Mouse (Mus musculus): Measurements from ENCODE around the gene Ak5. TPM values are rescaled to one million over a fixed set of nuclear protein-coding genes. Genes with fewer than 3 reads are reported as not detected.
"Not testable (repeated sequence)": the region's sequence is repeated elsewhere in the genome, so short reads cannot be mapped to it uniquely, and the experiment has no call there.

The Ak5 gene
- 1 to 10 TPM; 2.8 to 4.5 TPM for total RNA-seq (2021)
- long read RNA-seq, experiment 1, partial matches to known transcripts, result 1 of 5 reads
- long read RNA-seq, experiment 1, other reads (novel, unspliced or antisense), result 2 of 5 reads
- long read RNA-seq, experiment 2, partial matches to known transcripts, result 0 of 2 reads
- long read RNA-seq, experiment 2, other reads (novel, unspliced or antisense), result 0 of 2 reads

DNA sequence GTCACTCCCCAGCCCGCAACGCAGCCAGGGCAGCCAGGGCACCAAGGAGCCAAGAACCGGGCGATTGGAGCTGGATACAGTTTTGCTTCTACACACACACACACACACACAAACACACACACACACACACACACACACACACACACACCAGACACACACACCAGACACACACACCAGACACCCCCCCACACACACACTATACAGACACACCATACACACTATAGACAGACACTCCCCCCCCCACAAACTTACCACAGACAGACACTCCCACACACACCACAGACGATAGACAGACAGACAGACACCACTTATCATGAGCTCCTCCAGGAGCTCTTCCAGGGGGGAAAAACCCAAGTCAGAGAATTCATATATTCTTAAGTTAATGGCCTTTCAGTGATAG is at the start of gene Ak5:
TSS of gene Ak5 (minus strand) at position 122 of the 400 bp plus-strand sequence.
- DNase-seq, result no peak

DNA sequence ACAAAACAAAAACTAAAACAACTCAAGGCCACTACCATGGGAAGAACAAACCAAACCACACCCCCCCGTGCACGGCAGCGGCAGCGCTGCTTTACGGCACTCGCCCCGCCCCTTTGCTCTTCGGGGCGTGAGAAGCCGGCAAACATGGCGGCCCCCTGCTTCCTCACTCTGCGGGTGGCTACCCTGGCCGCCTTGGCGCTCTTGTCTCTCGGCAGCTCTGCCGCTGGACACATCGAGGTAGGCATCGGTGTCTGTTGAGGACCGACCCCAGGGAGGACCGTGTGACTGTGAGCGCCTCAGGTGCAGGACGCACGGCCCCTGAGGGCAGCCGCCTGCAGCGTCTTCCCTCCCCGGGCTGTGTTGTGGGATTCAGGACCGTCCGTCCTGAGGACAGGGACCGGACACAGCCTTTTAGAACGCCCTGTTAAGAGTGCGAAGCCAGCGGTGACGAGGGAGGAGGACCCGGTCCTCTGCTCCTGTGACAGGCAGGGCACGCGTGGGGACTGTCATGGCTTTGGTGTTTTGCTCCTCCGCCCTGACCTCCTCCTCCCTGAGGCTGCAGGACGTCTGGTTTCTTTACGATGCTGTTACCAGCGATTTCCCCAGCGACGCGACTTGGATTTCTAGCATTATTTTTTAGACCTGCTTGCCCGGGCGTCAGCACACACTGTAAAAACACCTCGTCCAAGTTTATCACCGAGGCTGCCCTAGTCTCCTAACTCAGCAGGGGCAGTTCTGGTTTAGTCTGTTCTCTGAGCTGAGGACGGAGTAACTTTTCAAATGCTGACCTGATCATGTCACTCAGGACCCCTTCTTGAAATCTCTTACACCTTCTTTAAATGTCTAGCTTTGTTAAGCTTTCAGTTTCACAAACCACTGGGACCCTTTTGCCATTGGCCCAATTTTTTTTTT is 46.1 kb upstream of the Ak5 start, which contains the start of gene Pigk:
TSS of gene Pigk (plus strand) at position 110 of the 912 bp plus-strand sequence.
- peak; percentile 94 to 96 for DNase-seq

DNA sequence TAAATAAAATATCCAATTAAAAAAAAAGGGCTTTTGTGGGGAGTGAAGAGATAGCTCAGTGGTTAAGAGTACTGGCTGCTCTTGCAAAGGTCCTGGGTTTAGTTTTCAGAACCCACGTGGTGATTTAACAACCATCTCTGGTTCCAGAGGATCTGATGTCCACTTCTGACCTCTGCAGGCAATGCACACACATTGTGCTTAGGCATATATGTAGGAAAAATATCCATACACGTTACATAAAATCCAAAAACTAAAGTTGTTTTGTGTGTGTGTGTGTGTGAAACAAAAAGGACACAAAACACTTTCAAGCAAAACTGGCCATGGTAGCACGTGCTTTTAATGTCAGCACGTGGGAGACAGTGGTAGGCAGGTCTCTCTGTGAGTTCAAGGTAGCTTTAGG is 44.8 kb upstream of the Ak5 start:
- no peak for DNase-seq

DNA sequence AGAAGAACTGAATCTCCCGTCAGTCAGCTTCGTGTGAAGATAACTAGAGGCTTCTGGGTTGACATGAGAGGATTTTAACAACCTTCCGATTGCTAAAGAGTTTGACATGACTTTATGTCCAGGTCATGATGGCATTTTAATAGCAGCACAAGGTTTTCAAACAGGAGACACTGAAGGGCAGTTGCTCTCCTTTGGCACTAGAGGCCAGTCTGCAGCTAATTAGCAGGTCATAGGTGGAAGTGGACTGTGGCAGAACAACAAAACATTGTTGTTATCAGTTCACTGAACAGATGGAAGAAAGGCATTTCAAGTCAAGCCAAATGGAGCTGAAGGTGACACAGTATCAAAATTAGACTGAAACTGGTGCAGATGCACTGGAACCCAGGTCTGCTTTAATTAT is 41.8 kb upstream of the Ak5 start:
- DNase-seq, result no peak

DNA sequence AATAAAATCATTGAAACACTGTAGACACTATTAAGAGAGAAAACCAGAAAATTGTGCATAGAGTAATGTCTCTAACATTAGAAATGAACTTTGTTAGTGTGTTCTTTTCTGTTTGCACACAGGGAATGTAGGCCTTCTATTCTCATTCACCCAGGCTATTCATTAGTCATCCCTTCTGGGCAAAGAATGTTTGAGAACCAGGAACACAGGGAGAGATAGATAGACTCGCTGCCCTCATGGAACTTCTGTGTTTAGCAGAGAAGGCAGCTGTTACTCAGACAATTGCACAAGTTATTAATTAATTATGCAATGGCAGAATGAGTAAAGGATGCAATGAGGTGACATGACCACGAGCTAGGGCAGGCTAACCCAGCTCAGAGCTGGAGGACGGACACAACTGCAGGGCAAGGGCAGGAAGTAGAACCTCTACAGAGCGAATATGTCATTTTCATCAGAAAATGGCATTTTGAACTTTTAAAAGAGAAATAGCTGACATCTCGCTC is 39.2 kb upstream of the Ak5 start:
- DNase-seq, result no peak

DNA sequence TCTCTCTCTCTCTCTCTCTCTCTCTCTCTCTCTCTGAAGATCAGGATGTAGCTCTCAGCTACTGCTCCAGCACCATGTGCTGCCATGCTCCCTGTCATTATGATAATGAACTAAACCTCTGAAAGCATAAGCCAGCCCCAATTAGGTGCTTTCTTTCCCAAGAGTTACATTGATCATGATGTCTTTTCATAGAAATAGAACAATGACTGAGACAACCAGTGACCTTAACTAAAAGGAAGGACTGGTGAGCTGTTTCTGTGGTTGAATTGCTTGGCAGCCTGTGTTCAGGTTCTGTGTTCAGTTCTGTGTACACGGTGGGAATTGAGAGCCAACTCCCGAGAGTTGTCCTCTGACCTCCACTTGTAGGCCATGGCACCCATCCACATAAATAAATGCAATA is 38.7 kb upstream of the Ak5 start:
- no peak for DNase-seq

DNA sequence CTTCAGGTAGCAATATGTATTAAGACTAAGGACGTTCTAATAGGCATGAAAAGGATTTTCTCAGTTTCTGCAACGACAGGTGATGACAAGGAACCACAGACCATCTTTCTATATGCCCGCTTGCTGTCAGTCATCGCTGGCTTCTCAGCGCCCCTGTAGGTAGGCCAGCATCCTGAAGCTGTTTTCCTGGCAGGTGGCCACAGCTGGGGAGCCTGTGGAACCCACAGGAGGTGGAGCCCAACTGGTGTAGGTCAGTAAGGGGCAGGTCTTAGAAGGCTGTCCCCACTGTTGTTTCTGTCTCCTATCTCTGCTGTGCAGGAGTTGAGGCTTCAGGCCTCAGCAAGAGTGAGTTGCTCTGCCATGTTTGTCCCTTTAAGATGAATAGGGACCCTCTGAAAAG is 37.7 kb upstream of the Ak5 start:
- DNase-seq, result no peak

DNA sequence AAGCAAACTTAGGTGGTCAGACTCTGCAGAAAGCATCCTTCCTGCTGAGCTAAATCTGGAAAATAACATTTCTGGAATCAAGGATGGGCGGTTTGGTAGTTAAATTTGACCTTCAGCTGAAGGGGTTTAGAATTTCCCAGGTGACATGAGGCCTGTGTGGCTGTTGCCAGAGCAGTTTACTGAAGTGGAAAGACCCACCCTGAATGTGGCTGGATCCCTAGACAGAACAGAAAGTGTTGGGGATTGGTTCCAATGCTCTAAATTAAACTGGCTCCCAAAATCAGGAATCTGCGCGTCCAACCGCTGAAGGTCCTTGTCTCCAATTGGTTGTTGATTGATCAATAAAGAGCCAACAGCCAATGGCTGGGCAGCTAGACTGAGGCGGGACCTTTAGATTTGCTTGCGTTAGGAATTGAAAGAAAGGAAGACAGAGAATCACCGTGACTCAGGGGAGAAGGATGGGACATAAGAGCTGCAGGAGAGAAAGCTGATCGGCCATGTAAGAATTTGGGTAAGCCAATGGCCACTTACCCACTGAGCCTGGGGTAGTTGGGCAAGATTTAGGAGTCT is 34.2 kb upstream of the Ak5 start:
- DNase-seq, result no peak

DNA sequence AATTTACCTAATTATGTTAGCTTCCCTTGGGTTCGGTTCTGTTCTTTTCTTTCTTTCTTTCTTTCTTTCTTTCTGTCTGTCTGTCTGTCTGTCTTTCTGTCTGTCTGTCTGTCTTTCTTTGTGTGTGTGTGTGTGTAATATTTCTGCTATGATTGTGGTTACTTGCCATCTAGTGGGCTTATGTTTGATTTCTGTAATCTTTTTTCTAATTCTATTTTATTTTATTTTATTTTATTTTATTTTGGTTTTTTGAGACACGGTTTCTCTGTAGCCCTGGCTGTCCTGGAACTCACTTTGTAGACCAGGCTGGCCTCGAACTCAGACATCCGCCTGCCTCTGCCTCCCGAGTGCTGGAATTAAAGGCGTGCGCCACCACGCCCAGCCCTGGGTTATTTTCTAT is 33.4 kb upstream of the Ak5 start:
- not testable (repeated sequence) for DNase-seq

DNA sequence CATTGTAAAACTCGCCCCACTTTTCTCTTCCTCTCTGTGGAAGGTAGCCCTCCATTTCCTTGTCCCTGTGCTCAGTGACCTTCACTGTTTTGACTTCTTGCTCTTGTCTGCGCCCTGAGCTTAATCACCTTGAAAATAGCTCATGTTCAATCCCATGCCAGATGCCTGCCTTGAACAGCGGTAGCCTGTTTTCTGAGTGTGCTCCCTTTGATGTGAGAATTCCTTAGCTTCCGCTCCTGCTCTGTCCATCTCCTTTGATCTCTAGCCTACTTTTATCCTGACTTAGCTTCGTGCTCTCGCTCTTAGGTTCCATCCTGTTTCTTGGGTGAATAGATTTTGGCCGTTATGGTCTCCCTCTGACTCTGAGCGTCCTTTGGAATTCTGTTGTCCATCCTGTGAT is 31.1 kb upstream of the Ak5 start:
- DNase-seq, result no peak

DNA sequence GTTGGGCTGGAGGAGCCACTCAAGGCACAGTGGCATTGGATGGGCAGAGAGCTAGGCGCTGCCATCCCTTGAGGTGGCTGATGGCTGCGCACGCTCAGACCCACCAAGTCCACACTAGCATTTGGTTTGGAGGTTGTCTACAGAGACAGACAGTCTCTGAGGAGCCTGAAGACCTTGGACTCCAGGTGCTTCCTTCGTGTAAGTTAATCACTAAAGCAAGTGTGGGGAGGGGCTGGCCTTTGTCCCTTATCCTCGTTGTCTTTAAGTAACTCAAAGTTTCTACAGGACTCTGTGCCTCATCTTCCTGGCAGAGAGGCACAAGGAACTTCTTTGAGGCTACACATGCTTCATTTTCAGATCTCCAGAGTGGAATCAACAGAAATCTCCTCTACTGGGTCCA is 29.9 kb upstream of the Ak5 start:
- no peak for DNase-seq

DNA sequence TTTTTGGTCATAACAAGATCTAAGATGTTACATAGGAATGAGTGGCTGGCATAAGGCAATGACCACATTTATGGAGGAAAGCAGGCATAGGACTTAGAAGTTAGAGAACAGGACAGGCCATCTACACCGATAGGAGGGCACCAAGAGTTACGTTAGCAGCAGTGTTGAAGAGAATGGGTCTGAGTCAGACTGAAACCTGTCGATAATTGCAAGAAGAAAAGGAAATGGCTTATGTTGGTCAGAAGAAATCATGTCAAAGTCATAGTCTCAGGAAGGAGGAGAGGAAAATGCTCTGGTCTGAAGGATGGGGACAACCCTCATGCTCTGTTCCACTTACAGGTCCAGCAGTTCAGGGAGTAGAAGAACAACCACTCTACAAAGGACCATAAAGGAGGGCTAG is 26.8 kb upstream of the Ak5 start:
- DNase-seq, result no peak

DNA sequence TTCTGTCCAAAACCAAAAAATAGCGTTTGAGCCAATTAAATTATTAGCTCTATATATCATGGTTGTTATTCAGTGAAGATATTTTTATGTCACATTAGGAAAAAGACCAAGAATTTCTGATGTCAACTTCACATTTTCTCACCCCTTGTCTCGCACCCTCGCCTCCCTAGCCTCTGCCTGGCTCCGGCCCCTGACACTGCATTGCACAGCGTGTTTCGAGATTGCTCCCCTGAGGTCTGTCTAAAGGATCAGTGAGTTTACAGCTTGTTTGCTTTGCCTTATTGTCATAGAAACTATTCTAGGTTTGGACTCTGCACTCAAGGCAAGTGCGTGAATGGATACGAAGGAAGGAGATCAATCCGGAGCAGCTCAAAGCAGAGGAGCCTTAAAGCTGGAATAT is 20.9 kb upstream of the Ak5 start:
- no peak for DNase-seq

DNA sequence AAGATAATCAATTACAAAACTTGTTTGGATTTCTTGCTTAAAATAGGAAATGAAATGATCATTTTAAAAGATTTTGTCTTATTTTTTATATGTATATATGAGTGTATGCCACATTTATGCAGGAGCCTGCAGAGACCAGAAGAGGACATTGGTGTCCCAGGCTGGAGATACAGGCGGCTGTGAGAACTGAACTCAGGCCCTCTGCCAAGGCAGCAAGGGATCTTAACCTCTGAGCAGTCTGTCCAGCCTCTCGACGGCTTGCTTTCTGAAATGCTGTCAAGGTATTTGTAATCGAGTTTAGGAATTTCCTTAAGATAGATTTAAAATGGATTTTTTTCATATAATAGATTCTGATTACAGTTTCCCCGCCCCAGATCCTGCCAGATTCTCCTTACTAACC is 20.4 kb upstream of the Ak5 start:
- no peak for DNase-seq

DNA sequence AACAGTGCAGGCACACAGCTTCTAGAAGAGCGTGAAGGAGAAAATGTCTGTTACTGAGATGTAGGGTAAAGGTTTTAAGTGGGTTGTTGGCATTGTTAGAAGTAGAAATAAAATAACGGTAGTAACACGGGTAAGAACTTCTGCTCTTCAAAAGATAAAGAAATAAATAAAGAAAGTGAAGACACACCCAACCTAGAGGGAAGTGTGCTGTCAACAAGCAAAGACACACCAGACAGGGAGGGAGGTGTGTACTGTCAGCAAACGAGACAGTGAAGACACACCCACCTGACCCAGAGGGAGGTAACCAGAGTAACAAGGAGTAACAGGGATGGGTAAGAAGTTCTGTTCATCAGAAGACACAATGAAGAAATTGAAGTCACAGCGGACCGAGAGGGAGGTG is 6.5 kb upstream of the Ak5 start:
- no peak for DNase-seq

DNA sequence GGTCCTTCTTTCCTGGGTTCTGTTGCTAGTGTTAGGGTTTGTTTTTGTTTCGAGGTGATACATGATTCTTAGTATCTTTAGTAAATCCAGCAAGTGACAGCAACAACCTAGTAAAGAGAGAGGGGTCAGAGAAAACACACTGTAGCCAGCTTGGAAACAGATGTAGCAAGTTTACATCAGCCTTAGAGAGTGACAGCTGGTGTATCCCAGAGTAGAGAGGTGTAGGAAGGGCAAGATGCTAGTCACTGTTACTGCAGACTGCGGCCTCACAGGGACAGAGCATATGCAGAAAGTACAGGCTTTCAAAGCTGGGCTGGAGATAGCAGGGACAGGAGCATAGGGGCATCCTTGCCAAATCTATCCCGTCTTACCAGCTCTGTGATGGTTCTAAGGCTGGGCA is 1.6 kb upstream of the Ak5 start:
- no peak for DNase-seq

DNA sequence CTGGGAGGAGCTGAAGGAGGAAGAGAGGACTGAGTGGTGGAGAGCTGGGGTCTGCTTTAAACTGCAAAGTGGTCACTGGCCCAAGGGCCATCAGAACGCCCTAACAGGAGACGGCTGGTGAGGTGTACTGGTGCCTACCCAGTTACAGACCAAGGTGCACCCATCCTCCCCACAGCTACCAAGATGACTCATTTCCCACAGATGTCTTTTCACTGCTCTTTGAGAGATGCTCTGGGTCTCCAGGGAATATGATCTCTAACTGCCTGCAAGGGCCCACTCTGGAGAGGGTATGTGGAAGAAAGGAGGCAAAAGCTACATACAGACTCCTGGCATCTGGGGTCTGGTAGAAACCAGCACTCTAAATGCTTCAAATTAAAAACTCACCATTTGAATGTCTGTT is 633 bp upstream of the Ak5 start:
- no peak for DNase-seq

DNA sequence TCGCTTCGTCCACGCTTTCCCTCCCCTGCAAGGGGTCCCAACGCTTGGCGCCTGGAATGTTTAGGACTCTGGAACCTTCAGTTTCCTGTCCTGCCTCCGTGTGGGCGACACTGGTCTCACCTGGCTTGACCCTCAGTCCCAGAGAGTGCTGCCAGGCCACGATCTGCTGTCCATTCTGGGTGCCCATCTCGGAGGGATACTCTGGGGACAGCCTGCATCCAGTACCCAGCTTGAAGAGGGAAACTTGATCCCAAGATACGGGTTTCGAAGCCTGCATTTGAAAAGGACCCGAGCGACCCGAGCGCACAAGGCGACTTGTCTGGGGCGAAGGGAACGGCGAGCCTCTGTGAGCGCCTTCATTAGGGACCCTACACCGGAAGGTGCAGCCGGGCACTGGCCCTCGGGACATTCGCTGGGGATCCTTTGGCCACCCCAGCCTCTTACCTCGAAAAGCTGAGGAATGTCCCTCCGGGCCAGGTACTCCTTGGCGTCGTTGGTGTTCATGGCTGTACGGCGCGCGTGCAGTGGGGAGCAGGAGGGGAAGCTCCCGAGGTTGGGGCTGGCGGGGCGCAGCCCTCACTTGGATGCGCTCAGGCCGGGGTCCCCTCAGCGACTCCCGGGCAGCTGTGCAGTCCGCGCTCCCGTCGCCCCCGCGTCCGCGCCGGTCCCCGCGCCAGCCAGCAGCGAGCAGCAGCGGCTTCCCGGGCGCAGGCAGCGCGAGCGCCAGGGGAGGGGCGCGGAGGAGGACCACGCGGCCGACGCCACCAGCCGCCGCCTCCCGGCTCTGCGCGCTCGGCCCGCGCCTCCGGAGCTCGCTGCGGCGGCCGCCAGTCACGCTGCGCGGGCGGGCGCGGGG is 576 bp downstream of the Ak5 start:
- DNase-seq, result peak; percentile 38 to 48

DNA sequence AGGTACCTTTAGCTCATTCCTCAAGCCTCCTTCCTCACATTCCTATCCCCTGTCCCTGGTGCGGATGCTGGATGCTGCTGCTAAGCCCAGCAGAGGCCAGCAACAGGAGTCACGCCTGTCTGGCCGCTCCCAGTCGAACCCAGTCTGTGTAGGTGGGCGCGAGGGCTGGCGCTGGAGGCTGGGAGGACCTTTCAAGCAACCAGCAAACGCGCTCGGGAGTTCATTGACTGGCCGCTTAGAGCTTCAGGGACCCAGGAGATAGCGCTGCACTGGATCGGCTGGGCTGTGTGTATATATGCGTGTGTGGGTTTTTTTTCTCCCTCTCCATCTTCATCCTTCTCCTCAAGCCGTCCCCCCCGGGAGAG is 1.2 kb downstream of the Ak5 start:
- no peak for DNase-seq

DNA sequence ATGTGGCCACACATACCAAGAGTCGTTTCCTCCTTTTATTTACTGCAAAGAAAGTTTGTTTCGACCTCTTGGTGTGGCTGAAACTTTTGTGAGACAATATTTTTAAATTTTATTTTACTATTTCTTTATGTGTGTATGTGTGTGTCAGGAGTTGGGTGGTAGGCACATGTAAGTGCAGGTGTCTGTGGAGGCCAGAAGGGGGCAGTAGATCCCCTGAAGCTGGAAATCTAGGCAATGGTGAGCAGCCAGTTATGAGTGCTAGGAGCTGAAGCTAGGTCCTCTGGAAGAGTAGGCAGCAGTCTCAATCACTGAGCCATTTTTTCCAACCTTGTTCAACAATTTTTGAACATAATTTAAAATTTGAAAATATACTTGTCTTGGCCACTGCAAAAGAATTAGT is 9.6 kb downstream of the Ak5 start:
- no peak for DNase-seq

DNA sequence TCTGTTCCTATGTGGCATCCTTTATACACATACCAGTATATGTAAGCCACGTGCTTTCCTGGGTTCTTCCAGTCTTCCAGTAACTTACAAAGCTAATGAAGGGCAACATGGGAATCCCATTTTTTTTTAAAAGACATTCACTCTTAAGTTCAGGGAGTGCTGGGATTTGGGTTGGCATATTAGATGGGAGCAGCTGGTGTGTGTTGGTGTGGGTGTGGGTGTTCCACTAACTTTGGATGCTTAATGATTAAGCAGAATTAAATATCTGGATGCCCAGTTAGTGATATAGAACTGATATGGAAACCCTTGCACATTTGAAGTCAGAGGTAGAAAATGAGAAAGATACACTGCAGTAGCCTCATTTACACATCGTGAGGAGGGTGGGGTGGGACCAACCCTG is 16.2 kb downstream of the Ak5 start:
- no peak for DNase-seq

DNA sequence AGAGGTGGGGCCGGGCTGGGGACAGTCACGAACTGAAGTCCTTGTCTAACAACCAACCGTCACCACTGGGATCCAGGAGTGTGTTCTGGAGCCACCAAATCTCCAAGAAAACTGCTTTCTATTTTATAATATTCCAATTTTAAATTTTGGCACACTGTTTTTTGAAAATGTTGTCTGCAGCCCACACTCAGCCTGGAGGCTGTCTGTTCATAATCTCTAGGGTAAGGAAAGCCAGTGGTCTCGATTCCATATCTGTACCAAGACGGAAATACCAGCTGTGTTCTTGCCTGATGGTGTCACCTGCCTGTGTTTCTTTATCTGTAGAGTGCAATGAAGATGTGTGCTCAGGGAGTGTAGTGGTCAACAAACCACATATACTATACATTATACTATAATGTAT is 23.6 kb downstream of the Ak5 start:
- no peak for DNase-seq
